Mouse (Mus musculus) forebrain, embryonic 16.5 days (tissue): ENCODE results near the gene Mapk9. TPM values are rescaled to one million over a fixed set of nuclear protein-coding genes. Genes with fewer than 3 reads are reported as not detected.
A peak's percentile ranks its signal among the peaks of the same experiment; 100 is the strongest.

ENCODE experiments used
- ATAC-seq: fragments of 200-750 bp; cut with Nextera tagmentation; 2 replicates; pipeline ENCODE4 v1.8.0; 2017; ENCODE audit warnings: mild to moderate bottlenecking, moderate library complexity
- H3K27ac ChIP-seq: fragments of 300-500 bp; sonication (generic); 2 replicates; pipeline ENCODE4 v1.5.1; 2014; ENCODE audit warnings: low read length, control low read depth
- H3K27me3 ChIP-seq: fragments of 300-500 bp; sonication (generic); replicated peaks from 2 replicates; pipeline ENCODE4 v1.6.1; 2014; ENCODE audit warnings: low read length; ENCODE audit not compliant: control insufficient read depth, insufficient read depth
- H3K36me3 ChIP-seq: fragments of 300-500 bp; sonication (generic); 2 replicates; pipeline ENCODE4 v1.6.1; 2014; ENCODE audit not compliant: control insufficient read depth, insufficient read depth
- H3K4me1 ChIP-seq: fragments of 300-500 bp; sonication (generic); replicated peaks from 2 replicates; pipeline ENCODE4 v1.6.1; 2014; ENCODE audit warnings: low read length; ENCODE audit not compliant: control insufficient read depth, insufficient read depth
- H3K4me2 ChIP-seq: fragments of 300-500 bp; sonication (generic); 2 replicates; pipeline ENCODE4 v1.6.1; 2014; ENCODE audit warnings: mild to moderate bottlenecking, low read length, control low read depth
- H3K4me3 ChIP-seq: fragments of 300-500 bp; sonication (generic); replicated peaks from 2 replicates; pipeline ENCODE4 v1.5.1; 2014; ENCODE audit warnings: mild to moderate bottlenecking, low read length, control low read depth
- H3K9ac ChIP-seq: fragments of 300-500 bp; sonication (generic); replicated peaks from 2 replicates; pipeline ENCODE4 v1.6.1; 2014; ENCODE audit warnings: low read depth, low read length, control low read depth
- H3K9me3 ChIP-seq: fragments of 300-500 bp; sonication (generic); 2 replicates; pipeline ENCODE4 v1.6.1; 2016; ENCODE audit warnings: low read length; ENCODE audit not compliant: control insufficient read depth
- WGBS: fragments of 180-500 bp; shearing (Covaris S2); extraction: QIAGEN DNeasy Blood & Tissue Kit; methylation state at CpG from one replicate; pipeline ENCODE4 v1.1.7; 2014; 5-methylcytosine and 5-hydroxymethylcytosine counted together
- polyA plus RNA-seq: library from polyadenylated mRNA; unstranded; fragments of >200 nt; fragmentation: Nextera tagmentation; extraction: Ambion mirVana; gene quantifications from 2 replicates; pipeline ENCODE4 v1.2.1, GENCODE M21; 2015

The Mapk9 gene
- polyA plus RNA-seq, 1 experiment from 2014 or later, result 45.7 TPM

- Histone ChIP-seq H3K27ac (no peak overlapping the region), H3K9ac (no peak overlapping the region), H3K36me3 (no peaks in the 10 kb centered on the region), H3K27me3 (peaks cover 8% of the 10 kb centered on the region), H3K4me1 (no peaks in the 10 kb centered on the region; the same call in 1 of the 2 replicates), H3K4me2 (no peak overlapping the region), H3K4me3 (no peak overlapping the region), H3K9me3 (peaks cover 4% of the 10 kb centered on the region; the same call in 1 of the 2 replicates)
- WGBS, result 59% methylated on average over 6 of the region's 6 CpGs
- no peak for ATAC-seq
These were observed 49.5 kb downstream of the Mapk9 start for GRCm38 (mm10) chr11:49895966-49896590.

GRCm38 (mm10) chr11:49900043-49900442 lies 53.5 kb downstream of the Mapk9 start:
- Histone ChIP-seq H3K9ac (no peak overlapping the region), H3K4me1 (peaks cover 5% of the 10 kb centered on the region), H3K27me3 (peaks cover 16% of the 10 kb centered on the region), H3K4me2 (no peak overlapping the region), H3K9me3 (peaks cover 4% of the 10 kb centered on the region; the same call in 1 of the 2 replicates), H3K4me3 (no peak overlapping the region), H3K27ac (no peak overlapping the region), H3K36me3 (no peaks in the 10 kb centered on the region)
- WGBS, result 69% methylated on average over 6 of the region's 6 CpGs
- ATAC-seq, result no peak

GRCm38 (mm10) chr11:49900962-49901658 lies 54.6 kb downstream of the Mapk9 start:
- WGBS, result 32% methylated on average over 15 of the region's 15 CpGs
- Histone ChIP-seq H3K4me2 (peak overlapping the region; percentile 96), H3K4me3 (peak overlapping the region; percentile 74)

GRCm38 (mm10) chr11:49901659-49902458 lies 55.3 kb downstream of the Mapk9 start, which contains the start of gene Rasgef1c:
Gene Rasgef1c (plus strand): TSS chr11:49901835.
- H3K9me3 ChIP-seq, result peaks cover 4% of the 10 kb centered on the region; the same call in 1 of the 2 replicates
- peaks cover 5% of the 10 kb centered on the region for H3K4me1 ChIP-seq
- H3K27ac ChIP-seq, result no peak within 1 kb of the TSS
- H3K36me3 ChIP-seq, result no peaks in the 10 kb centered on the region
- peak; percentile 95 for ATAC-seq
- peak within 1 kb of the TSS; percentile 84 for H3K9ac ChIP-seq
- H3K27me3 ChIP-seq, result peaks cover 16% of the 10 kb centered on the region
- 2% methylated on average over 86 of the region's 99 CpGs for WGBS
- peak within 1 kb of the TSS; percentile 96 for H3K4me2 ChIP-seq
- H3K4me3 ChIP-seq, result peak within 1 kb of the TSS; percentile 74

More at GRCm38 (mm10) chr11:49900962-49901658, 54.6 kb downstream of the Mapk9 start:
- Histone ChIP-seq H3K36me3 (no peaks in the 10 kb centered on the region), H3K27me3 (peaks cover 16% of the 10 kb centered on the region), H3K9me3 (peaks cover 4% of the 10 kb centered on the region; the same call in 1 of the 2 replicates), H3K9ac (peak overlapping the region; percentile 84), H3K4me1 (peaks cover 5% of the 10 kb centered on the region), H3K27ac (no peak overlapping the region)
- peak; percentile 10 for ATAC-seq

GRCm38 (mm10) chr11:49903333-49903732 lies 56.8 kb downstream of the Mapk9 start:
- Histone ChIP-seq H3K9ac (no peak overlapping the region), H3K27me3 (peaks cover 16% of the 10 kb centered on the region), H3K4me2 (no peak overlapping the region), H3K9me3 (no peaks in the 10 kb centered on the region), H3K4me1 (peaks cover 5% of the 10 kb centered on the region), H3K36me3 (no peaks in the 10 kb centered on the region), H3K4me3 (no peak overlapping the region), H3K27ac (no peak overlapping the region)
- peak; percentile 23; the same call in 1 of the 2 replicates for ATAC-seq
- WGBS, result 15% methylated on average over 7 of the region's 7 CpGs

GRCm38 (mm10) chr11:49918521-49919180 lies 72.1 kb downstream of the Mapk9 start:
- Histone ChIP-seq H3K4me3 (no peak overlapping the region), H3K9me3 (no peaks in the 10 kb centered on the region), H3K9ac (no peak overlapping the region), H3K4me2 (no peak overlapping the region), H3K4me1 (peaks cover 7% of the 10 kb centered on the region; the same call in 1 of the 2 replicates), H3K36me3 (no peaks in the 10 kb centered on the region), H3K27ac (no peak overlapping the region), H3K27me3 (no peaks in the 10 kb centered on the region)
- no peak for ATAC-seq
- WGBS, result 18% methylated on average over 15 of the region's 15 CpGs

GRCm38 (mm10) chr11:49919304-49919703 lies 72.8 kb downstream of the Mapk9 start:
- no peak overlapping the region for H3K27ac ChIP-seq
- H3K27me3 ChIP-seq, result no peaks in the 10 kb centered on the region
- peaks cover 7% of the 10 kb centered on the region; the same call in 1 of the 2 replicates for H3K4me1 ChIP-seq
- H3K4me2 ChIP-seq, result no peak overlapping the region
- no peaks in the 10 kb centered on the region for H3K36me3 ChIP-seq
- no peak overlapping the region for H3K9ac ChIP-seq
- no peaks in the 10 kb centered on the region for H3K9me3 ChIP-seq
- ATAC-seq, result no peak
- 94% methylated on average over 6 of the region's 6 CpGs for whole genome bisulfite sequencing
- H3K4me3 ChIP-seq, result no peak overlapping the region

GRCm38 (mm10) chr11:49923539-49923938 lies 77.0 kb downstream of the Mapk9 start:
- Histone ChIP-seq H3K4me2 (no peak overlapping the region), H3K4me3 (no peak overlapping the region), H3K4me1 (peaks cover 18% of the 10 kb centered on the region), H3K27ac (no peak overlapping the region), H3K36me3 (no peaks in the 10 kb centered on the region), H3K27me3 (no peaks in the 10 kb centered on the region), H3K9ac (no peak overlapping the region), H3K9me3 (no peaks in the 10 kb centered on the region)
- 93% methylated on average over 9 of the region's 9 CpGs for WGBS
- ATAC-seq, result no peak
